Mouse (Mus musculus) ES-Bruce4 (cell line): ENCODE results near the gene Nudt14.

Experiments
- CTCF ChIP-seq: IDR thresholded peaks from one replicate; pipeline ENCODE4 v1.8.1; 2011; ENCODE audit warnings: low read depth, low read length
- POLR2A ChIP-seq: IDR thresholded peaks from one replicate; pipeline ENCODE4 v1.8.1; 2011; ENCODE audit warnings: low read length; ENCODE audit not compliant: insufficient read depth

DNA sequence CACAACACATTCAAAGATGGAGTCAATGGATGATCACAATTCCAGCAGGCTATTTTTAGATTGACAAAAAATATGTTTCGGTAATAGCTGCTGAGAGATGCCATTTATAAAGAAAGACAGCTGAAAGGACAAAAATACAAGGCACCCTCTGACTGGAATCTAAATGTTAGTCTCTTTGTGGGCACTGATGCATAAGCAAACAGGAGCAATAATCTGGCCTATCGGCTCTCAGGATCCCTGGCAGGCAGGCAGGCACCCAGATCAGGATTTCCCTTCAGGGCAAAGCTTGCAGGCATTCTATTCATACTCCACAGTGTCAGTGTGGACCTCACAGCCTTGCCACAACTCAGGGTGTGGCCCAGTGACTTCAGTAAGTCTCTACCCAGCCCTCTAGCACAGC is 40.1 kb upstream of the Nudt14 start:
- TF ChIP-seq CTCF (no peak), POLR2A (no peak)
